Mouse (Mus musculus): ENCODE results near the gene Topbp1.

- TF ChIP-seq MEF2A (IDR thresholded peaks at IDR 0.05; ENCODE audit: borderline replicate concordance, low read depth, low read length) (no peak), MAX (IDR thresholded peaks at IDR 0.05; ENCODE audit: low read length) (no peak)
Measured at GRCm38 (mm10) chr9:103391796-103392372, 86.9 kb downstream of the Topbp1 start.

Measured in CH12.LX (cell line).